Mouse (Mus musculus) kidney, postnatal 14 days (tissue): Measurements from ENCODE around the gene Emd.

ENCODE experiments used
- DNase-seq: peaks from one replicate; pipeline ENCODE4 v3.0.0; 2022; ENCODE audit warnings: mixed read lengths

The Emd gene

GRCm38 (mm10) chrX:74277916-74278315 is 23.4 kb downstream of the Emd start:
- DNase-seq: no peak

GRCm38 (mm10) chrX:74281041-74281731 is 26.7 kb downstream of the Emd start:
- DNase-seq: no peak

GRCm38 (mm10) chrX:74281732-74282394 is 27.4 kb downstream of the Emd start, which contains the start of the genes Taz and Dnase1l1:
Taz (plus strand) TSS chrX:74281912.
Dnase1l1 (minus strand) TSS chrX:74282337.
- DNase-seq: peak; percentile 91

- peak; percentile 92 for DNase-seq
Measured at GRCm38 (mm10) chrX:74282395-74283091, 28.1 kb downstream of the Emd start.

- no peak for DNase-seq
Measured at GRCm38 (mm10) chrX:74283092-74283437, 28.6 kb downstream of the Emd start.

- DNase-seq: no peak
Measured at GRCm38 (mm10) chrX:74293431-74293830, 38.9 kb downstream of the Emd start.

GRCm38 (mm10) chrX:74296538-74297448 is 42.3 kb downstream of the Emd start, which contains the start of gene Atp6ap1:
Atp6ap1 (plus strand) TSS chrX:74297097.
- peak; percentile 95 for DNase-seq

- DNase-seq: no peak
Measured at GRCm38 (mm10) chrX:74298348-74298747, 43.9 kb downstream of the Emd start.

- no peak for DNase-seq
Measured at GRCm38 (mm10) chrX:74299721-74300120, 45.2 kb downstream of the Emd start.

- peak; percentile 82 for DNase-seq
Measured at GRCm38 (mm10) chrX:74304867-74305700, 50.6 kb downstream of the Emd start, which contains the start of gene Gdi1. Gdi1 (plus strand) TSS chrX:74304998.
